Mouse (Mus musculus) MEL (cell line): ENCODE measurements at regions not wholly inside any gene's neighbourhood (a gene's known extent, or its start where the extent isn't known, plus 50 kb on each side); places are given as distances from the start of the nearest gene placed in this dataset.
"Not testable (repeated sequence)": the region's sequence is repeated elsewhere in the genome, so short reads cannot be mapped to it uniquely, and the experiment has no call there.

ENCODE experiments used
- DNase-seq: peaks from one replicate; pipeline ENCODE4 v3.0.0; 2011; ENCODE audit warnings: low read depth, low spot score
- H3K27ac ChIP-seq: 2 replicates; pipeline ENCODE4 v1.5.1; 2012; ENCODE audit warnings: low read depth, mild to moderate bottlenecking, control low read depth, low read length, moderate library complexity; ENCODE audit not compliant: control insufficient read depth
- H3K27me3 ChIP-seq, 2 experiments: fragments of 150-350 bp in 1 of 2; sonication (generic) in 1 of 2; 2 replicates each; pipeline ENCODE4 v1.6.1; 2012; ENCODE audit warnings: low read length in 2 of 2, mild to moderate bottlenecking in 2 of 2, improper control_type of control experiment in 1 of 2, moderate library complexity in 1 of 2; ENCODE audit not compliant: insufficient read depth in 2 of 2, control insufficient read depth in 1 of 2
- H3K36me3 ChIP-seq, 2 experiments: 2 replicates each; pipeline ENCODE4 v1.6.1; 2012 to 2014; ENCODE audit warnings: low read length in 2 of 2, improper control_type of control experiment in 1 of 2, inconsistent platforms in 1 of 2, mild to moderate bottlenecking in 1 of 2; ENCODE audit not compliant: insufficient read depth in 2 of 2, control insufficient read depth in 1 of 2
- H3K4me1 ChIP-seq, 2 experiments: fragments of 150-350 bp in 1 of 2; sonication (generic) in 1 of 2; 2 replicates each; pipeline ENCODE4 v1.6.1; 2012; ENCODE audit warnings: low read length in 2 of 2, improper control_type of control experiment in 1 of 2, mild to moderate bottlenecking in 1 of 2; ENCODE audit not compliant: insufficient read depth in 2 of 2, control insufficient read depth in 1 of 2
- H3K4me3 ChIP-seq, 2 experiments: fragments of 150-350 bp in 1 of 2; sonication (generic) in 1 of 2; 2 replicates each; pipeline ENCODE4 v1.5.1; 2012; ENCODE audit warnings: low read depth in 2 of 2, low read length in 2 of 2, mild to moderate bottlenecking in 2 of 2, moderate library complexity in 2 of 2, control low read depth in 1 of 2, improper control_type of control experiment in 1 of 2; ENCODE audit not compliant: control insufficient read depth in 1 of 2, insufficient read depth in 1 of 2
- H3K79me2 ChIP-seq: 2 replicates; pipeline ENCODE4 v1.6.1; 2012; ENCODE audit warnings: mild to moderate bottlenecking, low read length, moderate library complexity; ENCODE audit not compliant: control insufficient read depth, poor library complexity, insufficient read depth
- H3K9ac ChIP-seq: 2 replicates; pipeline ENCODE4 v1.6.1; 2012; ENCODE audit warnings: low read depth, mild to moderate bottlenecking, control low read depth, low read length, moderate library complexity; ENCODE audit not compliant: control insufficient read depth, poor library complexity, severe bottlenecking
- H3K9me3 ChIP-seq: fragments of 150-350 bp; sonication (generic); replicated peaks from 2 replicates; pipeline ENCODE4 v1.6.1; 2012; ENCODE audit warnings: mild to moderate bottlenecking, low read length, improper control_type of control experiment, moderate library complexity; ENCODE audit not compliant: insufficient read depth
- CHD1 ChIP-seq: IDR thresholded peaks from 2 replicates; pipeline ENCODE4 v1.6.1; 2012; ENCODE audit warnings: low read depth, mild to moderate bottlenecking, inconsistent platforms, low read length, improper control_type of control experiment
- CHD2 ChIP-seq: IDR thresholded peaks from 2 replicates; pipeline ENCODE4 v1.6.1; 2011; ENCODE audit warnings: low read length, improper control_type of control experiment
- CTCF ChIP-seq, 3 experiments: IDR thresholded peaks in 2 of 3; conservative IDR thresholded peaks in 1 of 3; 2 replicates each; pipeline ENCODE4 v1.5.1; 2011 to 2012; ENCODE audit warnings: low read length in 3 of 3, low read depth in 2 of 3, mild to moderate bottlenecking in 2 of 3, improper control_type of control experiment in 1 of 3, inconsistent platforms in 1 of 3, mixed read lengths in 1 of 3, moderate library complexity in 1 of 3; ENCODE audit not compliant: control insufficient read depth in 1 of 3, insufficient read depth in 1 of 3, poor library complexity in 1 of 3, severe bottlenecking in 1 of 3
- HCFC1 ChIP-seq: IDR thresholded peaks from 2 replicates; pipeline ENCODE4 v1.6.1; 2012; ENCODE audit warnings: low read depth, mild to moderate bottlenecking, inconsistent platforms, low read length, improper control_type of control experiment, moderate library complexity
- MAFK ChIP-seq: IDR thresholded peaks from 2 replicates; pipeline ENCODE4 v1.6.1; 2011; ENCODE audit warnings: low read depth, mild to moderate bottlenecking, low read length, improper control_type of control experiment, borderline replicate concordance
- MEF2A ChIP-seq: IDR thresholded peaks from 2 replicates; pipeline ENCODE4 v1.6.1; 2014; ENCODE audit warnings: low read depth, mild to moderate bottlenecking, inconsistent platforms, low read length, improper control_type of control experiment; ENCODE audit not compliant: poor library complexity, insufficient replicate concordance, severe bottlenecking; ENCODE audit errors: extremely low read depth
- MYB ChIP-seq: IDR thresholded peaks from 2 replicates; pipeline ENCODE4 v1.6.1; 2011; ENCODE audit warnings: mild to moderate bottlenecking, low read depth, low read length, improper control_type of control experiment
- MYC ChIP-seq: IDR thresholded peaks from 2 replicates; pipeline ENCODE4 v1.6.1; 2011; ENCODE audit warnings: low read depth, mild to moderate bottlenecking, low read length, improper control_type of control experiment, moderate library complexity
- POLR2AphosphoS5 ChIP-seq: IDR thresholded peaks from 2 replicates; pipeline ENCODE4 v1.6.1; 2012; ENCODE audit warnings: low read depth, borderline replicate concordance, mild to moderate bottlenecking, inconsistent platforms, low read length, moderate library complexity, mixed read lengths
- SIN3A ChIP-seq: IDR thresholded peaks from 2 replicates; pipeline ENCODE4 v1.6.1; 2012; ENCODE audit warnings: low read length, improper control_type of control experiment, inconsistent platforms
- SMC3 ChIP-seq: IDR thresholded peaks from 2 replicates; pipeline ENCODE4 v1.6.1; 2011; ENCODE audit warnings: low read depth, low read length, improper control_type of control experiment
- TAL1 ChIP-seq: IDR thresholded peaks from 2 replicates; pipeline ENCODE4 v1.6.1; 2012; ENCODE audit warnings: mild to moderate bottlenecking, inconsistent platforms, low read length, moderate library complexity, mixed read lengths
- TCF12 ChIP-seq: IDR thresholded peaks from 2 replicates; pipeline ENCODE4 v1.6.1; 2014; ENCODE audit warnings: low read depth, mild to moderate bottlenecking, inconsistent platforms, low read length, improper control_type of control experiment, moderate library complexity
- ZNF384 ChIP-seq: IDR thresholded peaks from 2 replicates; pipeline ENCODE4 v1.6.1; 2012; ENCODE audit warnings: low read depth, mild to moderate bottlenecking, inconsistent platforms, low read length, improper control_type of control experiment

DNA sequence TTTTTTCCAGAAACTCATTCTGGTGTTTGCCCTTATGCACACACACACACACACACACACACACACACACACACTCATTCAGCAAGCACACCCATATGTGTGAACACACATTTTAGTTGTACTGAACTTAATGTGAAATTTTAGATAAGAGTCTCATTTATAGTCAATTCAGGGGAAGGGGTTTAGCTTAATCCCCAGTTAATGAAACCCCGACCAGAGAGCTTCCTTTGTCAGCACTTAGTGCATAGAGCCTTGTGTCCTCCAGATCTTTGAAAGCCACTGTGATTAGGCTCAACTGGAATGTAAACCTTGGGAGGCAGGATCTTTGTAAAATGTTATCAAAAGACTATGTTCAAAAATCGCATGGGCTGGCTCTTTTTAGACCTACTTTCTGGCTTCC, 53.4 kb downstream of the Rps12 start:
- no peak for DNase-seq
- Histone ChIP-seq H3K9ac (no peak overlapping the region), H3K4me3 (no peak overlapping the region), H3K27ac (no peak overlapping the region), H3K27me3 (no peaks in the 10 kb centered on the region; a peak in 1 of 4 replicates), H3K79me2 (no peaks in the 10 kb centered on the region), H3K36me3 (no peaks in the 10 kb centered on the region), H3K9me3 (no peaks in the 10 kb centered on the region), H3K4me1 (no peaks in the 10 kb centered on the region)
- TF ChIP-seq TAL1 (no peak), SIN3A (no peak)

DNA sequence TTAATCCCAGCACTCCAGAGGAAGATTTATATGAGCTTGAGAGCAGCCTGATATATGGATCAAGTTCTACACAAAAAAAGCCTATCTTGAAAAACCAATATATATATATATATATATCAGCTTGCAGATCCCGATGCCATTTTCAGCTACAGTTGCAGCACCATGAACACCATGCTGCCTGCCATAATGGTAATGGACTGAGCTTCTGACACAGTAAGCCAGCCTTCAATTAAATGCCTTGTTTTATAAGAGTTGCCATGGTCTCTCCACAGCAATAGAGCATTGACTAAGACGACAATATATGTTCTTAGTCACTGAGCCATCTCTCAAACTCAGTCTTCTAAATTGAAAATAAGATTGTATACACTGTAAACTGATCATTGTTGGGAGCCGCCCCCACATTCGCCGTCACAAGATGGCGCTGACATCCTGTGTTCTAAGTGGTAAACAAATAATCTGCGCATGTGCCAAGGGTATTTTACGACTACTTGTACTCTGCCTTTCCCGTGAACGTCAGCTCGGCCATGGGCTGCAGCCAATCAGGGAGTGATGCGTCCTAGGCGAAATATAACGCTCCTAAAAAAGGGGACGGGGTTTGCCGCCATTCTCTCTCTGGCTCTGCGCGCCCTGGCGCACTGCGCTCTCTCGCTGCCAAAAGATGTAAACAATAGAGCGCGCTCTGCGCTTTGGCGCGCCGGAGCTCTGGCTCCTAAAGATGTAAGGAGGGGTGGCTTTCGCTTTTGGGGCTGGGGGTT, 60.9 kb downstream of the Rps12 start:
- not testable (repeated sequence) for H3K27ac ChIP-seq, H3K9ac ChIP-seq, H3K79me2 ChIP-seq, H3K4me1 ChIP-seq, H3K27me3 ChIP-seq, H3K4me3 ChIP-seq, DNase-seq, H3K9me3 ChIP-seq, H3K36me3 ChIP-seq

DNA sequence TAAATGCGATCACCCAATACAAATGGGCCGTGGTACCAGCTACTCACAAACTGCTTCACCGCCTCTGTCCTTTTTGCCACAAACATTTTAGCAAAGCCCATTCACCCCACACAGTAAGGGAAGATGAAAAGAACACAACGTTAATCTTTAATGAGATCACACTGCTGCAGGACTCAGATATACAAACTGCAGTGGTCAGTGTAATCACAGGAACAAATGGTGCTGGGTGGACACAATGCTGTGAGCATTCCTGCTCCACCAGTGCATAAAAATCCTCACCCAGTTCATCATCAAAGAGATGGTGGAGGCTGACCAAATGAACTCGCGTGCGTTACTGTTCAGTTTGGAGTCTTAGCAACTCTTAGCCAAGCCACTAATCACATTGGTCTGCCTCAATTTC, 69.0 kb downstream of the Rps12 start:
- H3K4me1 ChIP-seq: no peaks in the 10 kb centered on the region
- no peak overlapping the region for H3K4me3 ChIP-seq
- TF ChIP-seq TCF12: no peak
- no peak for TF ChIP-seq CHD2
- TF ChIP-seq SMC3: no peak
- TF ChIP-seq CHD1: no peak
- no peak for TF ChIP-seq MYC
- TF ChIP-seq CTCF (IDR thresholded peaks at IDR 0.05 in 2 of 3, conservative IDR thresholded peaks at IDR 0.05 in 1 of 3; ENCODE audit: control insufficient read depth in 1 of 3, insufficient read depth in 1 of 3, low read depth in 2 of 3, low read length in 3 of 3, poor library complexity in 1 of 3, severe bottlenecking in 1 of 3): no peak
- no peak for TF ChIP-seq MYB
- TF ChIP-seq MEF2A: no peak
- no peak for TF ChIP-seq HCFC1
- no peak for TF ChIP-seq POLR2AphosphoS5
- no peak for TF ChIP-seq MAFK
- no peak for TF ChIP-seq TAL1
- TF ChIP-seq ZNF384: no peak

More for the DNA sequence above, 69.0 kb downstream of the Rps12 start:
- no peaks in the 10 kb centered on the region for H3K79me2 ChIP-seq
- H3K9ac ChIP-seq: no peak overlapping the region
- no peak for DNase-seq
- H3K27ac ChIP-seq: no peak overlapping the region
- H3K27me3 ChIP-seq: no peaks in the 10 kb centered on the region
- H3K9me3 ChIP-seq: no peaks in the 10 kb centered on the region
- H3K36me3 ChIP-seq: no peaks in the 10 kb centered on the region
